Mouse (Mus musculus) large intestine, adult 2 months (tissue): ENCODE measurements around the gene Agmat. TPM values are rescaled to one million over a fixed set of nuclear protein-coding genes. Genes with fewer than 3 reads are reported as not detected.
"Not testable (repeated sequence)": the region's sequence is repeated elsewhere in the genome, so short reads cannot be mapped to it uniquely, and the experiment has no call there.

Source experiments
- DNase-seq: peaks from one replicate; pipeline ENCODE4 v3.0.0-alpha.2; 2012; ENCODE audit warnings: low read depth, low spot score
- WGBS: fragments of 180-500 bp; shearing (Covaris S2); methylation state at CpG from one replicate; pipeline ENCODE4 v1.1.7; 2018; 5-methylcytosine and 5-hydroxymethylcytosine counted together
- polyA plus RNA-seq: library from polyadenylated mRNA; depleted of rRNA; stranded (reverse); fragments of >200 nt; gene quantifications from 2 replicates; pipeline ENCODE4 v1.2.3, GENCODE M21; 2012

Agmat gene
- polyA plus RNA-seq, 1 experiment, result 9.9 TPM

DNA sequence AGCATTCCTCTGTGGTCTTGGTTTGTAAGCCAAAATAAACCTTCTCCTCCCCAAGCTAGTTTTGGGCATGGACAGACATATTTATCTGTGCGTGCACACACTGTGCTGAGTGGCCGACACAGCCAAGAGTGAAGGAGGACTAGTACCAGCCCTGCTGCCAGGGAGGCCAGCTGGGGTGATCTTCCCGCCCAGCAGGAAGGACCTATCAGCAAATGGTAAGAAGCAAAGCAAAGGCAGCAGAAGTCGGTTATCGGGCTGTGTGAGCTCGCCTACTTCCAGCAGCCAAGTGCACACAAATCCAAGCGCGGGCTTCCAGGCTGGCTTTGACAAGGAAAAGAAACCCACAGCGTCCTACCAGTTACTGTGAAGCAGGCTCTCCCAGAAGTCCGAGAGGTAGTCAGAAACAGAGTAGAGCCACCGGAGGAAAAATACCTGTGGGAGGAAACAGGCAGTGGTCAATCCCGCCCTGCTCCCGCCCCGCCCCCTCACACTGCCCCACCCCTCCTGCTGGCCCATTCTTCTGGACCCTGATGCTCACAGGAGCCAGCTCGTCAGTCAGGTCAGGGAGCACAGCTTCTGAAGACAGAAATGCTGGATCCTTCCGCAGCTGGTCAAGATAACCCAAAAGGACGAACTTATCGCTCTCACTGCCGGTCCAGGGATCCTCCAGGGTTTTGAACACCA is 21.0 kb downstream of the Agmat start:
- 69% methylated on average over 19 of the region's 19 CpGs for WGBS

DNA sequence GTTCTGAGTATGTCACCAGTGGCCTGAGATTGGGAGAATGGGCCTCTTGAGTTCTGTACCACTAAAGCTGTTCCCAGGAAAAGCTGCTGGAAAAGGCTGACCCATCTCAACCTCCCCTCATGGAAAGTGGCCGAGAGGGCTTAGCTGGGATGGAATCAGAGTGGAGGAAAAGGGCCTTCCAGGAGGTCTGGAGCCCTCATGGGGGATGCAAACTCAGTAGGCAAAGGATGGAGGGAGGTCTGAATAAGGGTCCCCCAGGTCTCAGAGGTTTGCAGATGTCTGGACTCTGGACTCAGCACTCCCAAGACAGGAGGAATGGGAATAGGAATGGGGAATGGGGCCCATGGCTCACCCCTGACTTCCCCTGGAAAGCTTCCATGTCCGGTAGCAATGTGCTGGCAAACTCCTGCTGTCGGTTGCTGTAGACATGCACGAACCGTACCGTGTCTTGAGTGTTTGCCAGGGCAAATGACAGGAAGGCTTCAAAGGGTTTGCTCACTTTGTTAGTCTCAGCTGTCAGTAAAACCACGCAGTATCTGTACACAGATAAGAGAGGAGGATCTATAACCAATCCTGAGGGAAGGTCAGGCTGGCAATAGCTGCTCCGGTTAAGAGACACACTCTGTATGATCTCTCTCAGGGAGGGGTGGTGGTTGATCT is 23.2 kb downstream of the Agmat start:
- DNase-seq, result no peak
- WGBS, result 83% methylated on average over 8 of the region's 8 CpGs

More for the DNA sequence above, 21.0 kb downstream of the Agmat start:
- no peak for DNase-seq

DNA sequence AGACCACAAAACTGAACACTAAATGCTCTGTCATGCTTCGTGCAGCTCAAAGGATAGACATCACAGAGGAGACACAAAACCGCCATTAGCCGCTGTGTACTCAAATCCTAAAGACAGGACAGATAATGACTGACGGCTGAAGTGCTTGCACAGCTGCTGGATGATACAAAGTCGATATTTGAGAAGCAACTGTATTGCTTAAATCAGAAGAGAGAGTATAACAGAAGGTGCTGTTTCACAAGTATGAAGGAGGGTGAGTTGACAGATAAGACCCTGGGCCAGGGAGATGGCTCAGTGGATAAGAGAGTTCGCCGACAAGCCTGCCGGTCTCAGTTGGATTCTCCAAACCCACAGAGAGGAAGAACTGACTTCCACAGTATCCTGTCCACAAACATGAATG is 25.4 kb downstream of the Agmat start:
- WGBS, result 93% methylated on average over 8 of the region's 8 CpGs
- no peak for DNase-seq

DNA sequence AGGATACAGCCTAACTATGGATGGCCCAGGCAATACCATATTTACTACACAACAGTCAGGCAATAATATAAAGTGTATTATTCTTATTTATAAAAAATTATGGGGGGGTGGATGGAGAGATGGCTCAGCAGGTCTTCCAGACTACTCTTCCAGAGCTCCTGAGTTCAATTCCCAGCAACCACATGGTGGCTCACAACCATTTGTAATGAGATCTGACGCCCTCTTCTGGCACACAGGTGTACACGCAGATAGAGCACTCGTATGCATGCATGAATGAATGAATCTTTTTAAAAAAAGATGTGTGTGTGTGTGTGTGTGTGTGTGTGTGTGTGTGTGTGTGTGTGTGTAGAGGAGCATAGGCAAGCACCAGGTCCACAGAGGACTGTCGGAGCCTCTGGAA is 26.5 kb downstream of the Agmat start:
- 85% methylated on average over 4 of the region's 4 CpGs for WGBS
- not testable (repeated sequence) for DNase-seq

DNA sequence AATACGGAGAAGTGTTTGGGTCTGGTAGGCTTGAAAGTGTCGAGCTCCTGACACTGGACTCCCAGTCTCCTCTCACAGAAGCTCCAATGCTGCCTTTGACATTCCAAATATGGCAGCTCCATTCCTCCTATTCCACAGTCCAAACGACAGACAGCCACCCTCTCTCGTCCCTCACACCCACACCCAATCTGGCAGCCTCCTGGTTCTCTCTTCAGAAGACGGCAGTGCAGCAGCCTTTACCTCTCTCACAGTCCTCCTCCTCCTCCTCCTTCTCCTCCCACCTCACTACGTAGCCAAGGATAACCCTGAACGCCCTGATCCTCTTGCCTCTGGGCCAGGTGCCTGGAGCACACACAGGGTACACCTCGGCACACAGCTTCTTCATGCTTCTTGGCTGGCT is 33.4 kb downstream of the Agmat start:
- WGBS, result 89% methylated on average over 8 of the region's 8 CpGs
- DNase-seq, result no peak

DNA sequence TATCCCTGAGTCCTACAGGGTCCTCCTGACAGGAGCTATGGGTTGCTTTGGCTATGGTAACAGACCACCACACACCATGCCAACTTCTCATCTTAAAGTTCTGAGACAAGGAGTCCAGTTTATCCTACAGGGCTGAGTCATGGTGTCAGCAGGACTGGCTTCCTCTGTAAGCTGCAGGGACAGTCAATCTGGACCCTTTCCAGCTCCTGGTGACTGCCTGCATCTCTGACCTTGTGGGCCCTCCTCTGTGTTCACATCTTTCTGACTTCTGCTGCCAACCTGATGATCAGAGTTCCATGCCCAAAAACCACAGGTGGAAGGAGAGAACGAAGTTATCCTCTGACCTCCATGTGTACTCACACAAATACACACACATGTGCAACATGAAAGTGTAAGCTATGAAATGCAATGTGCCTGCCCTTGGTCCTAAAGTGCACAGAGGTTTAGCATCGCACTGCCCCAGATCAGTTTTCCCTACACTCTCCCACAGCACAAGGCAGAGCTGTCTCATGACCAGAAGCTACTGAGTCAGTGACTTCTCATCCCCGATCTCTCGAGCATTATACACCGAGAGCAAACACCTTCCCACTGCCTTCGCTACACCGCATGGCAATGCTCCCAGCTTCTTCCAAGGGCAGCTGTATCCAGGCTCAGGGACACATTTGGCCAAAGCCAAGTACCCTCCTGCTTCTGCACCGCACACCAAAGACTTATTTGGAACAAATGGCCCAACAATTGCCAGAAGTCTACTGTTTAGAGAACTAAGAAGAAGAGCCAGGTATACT is 34.9 kb downstream of the Agmat start:
- DNase-seq, result no peak
- WGBS, result 92% methylated on average over 8 of the region's 8 CpGs

DNA sequence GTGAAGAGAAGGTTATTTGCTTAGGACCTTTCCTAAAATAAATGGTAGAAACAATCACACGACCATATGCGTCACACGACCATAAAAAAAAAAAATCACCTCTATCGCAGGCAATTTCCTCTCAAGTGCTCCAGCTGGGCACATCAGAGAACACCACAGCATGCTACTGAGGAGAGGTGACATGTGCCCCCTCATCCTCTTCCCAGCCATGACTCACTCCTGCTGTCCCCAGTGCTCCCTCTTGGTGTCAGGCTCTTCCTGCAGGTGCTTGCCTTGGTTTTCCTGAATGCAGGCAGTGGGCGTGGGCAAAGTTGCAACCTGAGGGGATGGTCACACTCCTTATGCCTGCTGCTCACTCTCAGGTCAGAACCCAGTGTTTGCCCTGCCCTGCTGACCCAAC is 38.4 kb downstream of the Agmat start:
- WGBS, result 48% methylated on average over 5 of the region's 5 CpGs
- no peak for DNase-seq

DNA sequence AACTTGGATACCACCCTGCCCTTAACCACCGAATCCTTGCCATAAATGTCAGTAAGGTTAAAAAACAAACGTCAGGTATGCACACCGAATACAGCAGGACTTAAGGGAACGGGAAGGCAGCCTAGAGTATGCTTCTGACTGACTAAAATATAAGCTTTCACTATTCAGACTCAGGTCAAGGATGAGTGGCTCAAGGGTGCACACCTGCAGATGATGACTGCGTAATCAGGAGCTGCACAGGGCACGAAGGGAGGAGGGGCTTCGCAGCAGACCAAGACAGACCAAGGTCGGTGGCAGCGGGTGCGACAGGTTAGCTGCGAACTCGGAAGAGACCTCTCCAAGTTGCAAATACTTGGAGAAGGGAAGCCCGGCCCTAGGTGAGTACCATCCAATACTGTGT is 39.7 kb downstream of the Agmat start:
- DNase-seq, result no peak
- WGBS, result 77% methylated on average over 13 of the region's 13 CpGs

DNA sequence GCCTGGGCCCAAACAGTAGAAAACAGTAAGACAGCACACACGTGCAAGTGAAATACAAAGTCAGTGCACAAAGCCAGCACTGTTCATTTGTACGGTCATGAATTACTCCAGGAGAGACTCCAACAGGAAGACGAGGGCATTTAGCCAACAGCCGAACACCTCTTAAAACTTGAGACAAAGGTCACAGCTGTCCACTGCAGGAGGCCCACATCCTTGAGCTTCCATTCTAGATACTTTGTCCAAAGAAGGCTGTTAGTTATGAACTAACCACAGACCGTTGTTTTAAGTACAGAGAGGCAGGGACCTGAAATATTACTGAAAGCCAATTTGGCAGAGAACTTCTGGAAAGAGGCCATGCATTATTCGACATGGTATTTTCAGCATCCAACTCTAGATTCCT is 40.6 kb downstream of the Agmat start:
- no peak for DNase-seq
- 16% methylated on average over 6 of the region's 6 CpGs for WGBS

DNA sequence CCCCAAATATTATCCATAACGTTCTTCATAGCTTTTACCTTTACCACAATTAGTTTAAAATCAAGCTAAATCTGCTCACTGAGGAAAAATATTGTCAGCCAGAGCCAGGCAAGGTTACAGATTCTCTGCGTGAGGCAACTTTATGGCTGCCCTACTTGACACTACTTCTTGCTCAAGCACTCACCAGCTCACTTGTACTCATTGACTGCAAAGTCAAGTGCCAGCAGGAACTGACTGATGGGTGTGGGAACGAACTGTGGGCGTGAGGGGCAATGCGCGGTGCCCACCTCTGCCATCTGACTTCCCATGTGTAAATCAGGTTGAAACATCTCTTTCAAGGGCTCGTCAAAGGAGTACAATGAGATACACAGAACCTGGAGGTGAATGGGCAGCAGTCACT is 41.0 kb downstream of the Agmat start:
- 56% methylated on average over 7 of the region's 7 CpGs for WGBS
- no peak for DNase-seq

DNA sequence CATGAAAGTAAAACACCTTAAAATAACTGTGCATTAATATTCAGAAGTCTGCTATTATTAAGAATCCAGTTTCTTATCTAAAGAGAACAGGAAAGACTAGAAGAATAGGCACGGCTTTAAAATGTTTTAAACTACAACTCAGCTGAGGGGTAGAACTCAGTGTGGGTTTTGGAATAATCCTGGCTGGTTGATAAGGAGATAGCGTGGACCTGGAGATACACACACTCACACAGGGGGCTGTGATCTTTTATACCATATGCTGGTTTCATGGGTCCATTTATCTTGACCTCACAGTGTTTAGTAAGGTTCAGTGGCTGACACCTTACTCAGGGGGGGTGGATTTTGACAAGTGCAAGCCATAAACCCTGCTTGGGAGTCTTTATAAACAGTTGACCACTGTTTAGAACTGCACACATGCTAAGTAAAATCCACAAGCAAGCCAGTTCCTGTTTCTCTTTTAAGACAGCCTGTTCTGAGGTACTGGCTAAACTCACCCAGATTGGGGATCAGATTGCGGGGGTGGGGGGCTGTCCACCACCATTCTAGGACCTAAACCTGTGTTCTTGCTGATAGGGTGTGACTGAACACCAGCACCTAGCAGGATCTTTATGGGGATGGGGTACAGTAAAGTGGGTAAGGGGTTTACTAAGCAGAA is 43.2 kb downstream of the Agmat start:
- no peak for DNase-seq
- WGBS, result 34% methylated on average over 3 of the region's 3 CpGs

DNA sequence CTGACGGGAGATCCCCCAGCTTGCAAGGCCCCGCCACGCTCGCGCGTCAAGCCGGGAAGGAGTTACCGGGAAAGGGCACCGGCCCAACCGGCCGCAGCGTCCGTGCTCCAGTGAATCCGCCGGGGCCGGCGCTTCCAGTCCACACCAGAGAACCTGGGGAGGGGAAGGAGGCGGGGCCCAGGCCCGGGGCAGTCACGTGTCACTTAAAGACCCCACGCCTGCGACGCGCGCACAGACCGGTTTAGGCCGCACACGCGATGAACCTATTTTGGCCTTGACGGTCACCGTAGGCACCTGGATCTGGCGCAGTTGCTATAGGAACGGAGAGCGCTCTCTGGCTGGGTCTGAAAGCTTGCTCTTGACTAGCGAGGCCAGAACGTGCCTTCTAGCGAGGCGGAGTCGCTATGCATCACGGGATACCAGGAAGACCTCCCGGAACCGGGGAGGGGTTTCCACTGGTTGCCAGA is 44.1 kb downstream of the Agmat start, which contains the start of gene Dnajc16:
TSS of gene Dnajc16 (minus strand) at position 408 of the 467 bp plus-strand sequence.
- WGBS, result under 1% methylated on average over 42 of the region's 42 CpGs
- DNase-seq, result peak; percentile 99

DNA sequence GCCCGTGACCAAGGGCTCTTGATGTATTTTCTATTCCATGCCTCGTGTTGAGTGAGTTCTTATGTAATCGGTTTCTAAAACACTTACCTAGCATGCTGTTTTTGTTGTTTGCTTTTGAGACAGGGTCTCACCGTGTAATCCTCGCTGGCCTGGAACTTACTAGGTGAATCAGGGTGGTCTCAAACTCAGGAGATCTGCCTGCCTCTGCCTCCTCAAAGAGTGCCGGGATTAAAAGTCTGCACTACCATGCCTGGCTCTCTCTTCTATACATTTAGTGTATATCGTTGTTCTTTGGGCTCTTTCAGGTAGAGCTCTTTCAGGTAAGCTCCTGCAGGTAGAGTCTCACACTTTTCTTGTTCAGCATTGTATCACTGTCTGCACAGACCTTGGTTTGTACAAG is 45.0 kb downstream of the Agmat start:
- WGBS, result 90% methylated on average over 7 of the region's 7 CpGs
- DNase-seq, result no peak

DNA sequence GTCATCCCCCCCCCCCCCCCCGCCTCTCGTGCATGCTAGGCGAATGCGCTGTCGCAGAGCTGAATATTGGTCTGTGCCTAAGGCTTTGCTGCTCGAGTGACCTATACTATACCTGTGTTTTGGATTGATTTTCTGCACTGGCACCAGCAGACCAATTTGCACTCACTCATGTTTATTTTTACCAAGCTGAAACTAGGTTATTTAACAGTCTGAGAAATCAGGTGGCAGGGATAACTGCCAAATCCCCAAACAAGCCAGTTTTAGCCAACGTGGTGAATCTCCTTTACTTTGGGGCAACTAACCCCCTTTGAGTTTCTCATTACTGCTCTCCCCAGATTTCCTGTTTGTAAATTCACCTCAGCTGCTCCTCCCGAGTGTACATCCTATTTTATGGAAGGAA is 45.5 kb downstream of the Agmat start:
- 70% methylated on average over 8 of the region's 8 CpGs for WGBS

DNA sequence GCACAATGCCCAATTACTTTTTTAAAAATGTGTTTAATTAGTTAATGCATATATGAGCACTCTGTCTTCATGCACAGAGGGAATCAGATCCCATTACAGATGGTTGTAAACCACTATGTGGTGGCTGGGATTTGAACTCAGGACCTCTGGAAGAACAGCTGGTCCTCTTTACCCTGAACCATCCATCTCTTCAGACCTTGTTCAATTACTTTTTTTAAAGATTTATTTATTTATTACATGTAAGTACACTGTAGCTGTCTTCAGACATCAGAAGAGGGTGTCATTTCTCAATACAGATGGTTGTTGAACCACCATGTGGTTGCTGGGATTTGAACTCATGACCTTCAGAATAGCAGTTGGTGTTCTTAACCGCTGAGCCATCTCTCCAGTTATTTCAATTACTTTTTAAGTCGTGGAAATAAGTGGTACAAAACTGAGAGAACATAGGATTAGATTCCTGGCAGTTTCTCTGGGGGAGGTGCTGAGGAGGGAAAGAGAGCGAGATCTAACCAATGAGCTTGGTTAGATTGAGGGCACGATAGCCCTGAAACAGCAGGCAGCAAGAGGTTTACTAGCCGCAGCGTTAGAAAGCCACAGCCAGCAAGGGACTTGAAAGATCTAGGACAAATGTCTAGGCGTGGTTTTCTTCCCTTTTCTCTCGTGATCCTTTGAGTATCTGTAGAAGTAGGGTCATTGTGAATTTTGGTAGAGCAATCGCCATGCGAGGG is 46.2 kb downstream of the Agmat start:
- WGBS, result 10% methylated on average over 10 of the region's 10 CpGs
- DNase-seq, result no peak

More for the DNA sequence above, 45.5 kb downstream of the Agmat start:
- DNase-seq, result no peak

DNA sequence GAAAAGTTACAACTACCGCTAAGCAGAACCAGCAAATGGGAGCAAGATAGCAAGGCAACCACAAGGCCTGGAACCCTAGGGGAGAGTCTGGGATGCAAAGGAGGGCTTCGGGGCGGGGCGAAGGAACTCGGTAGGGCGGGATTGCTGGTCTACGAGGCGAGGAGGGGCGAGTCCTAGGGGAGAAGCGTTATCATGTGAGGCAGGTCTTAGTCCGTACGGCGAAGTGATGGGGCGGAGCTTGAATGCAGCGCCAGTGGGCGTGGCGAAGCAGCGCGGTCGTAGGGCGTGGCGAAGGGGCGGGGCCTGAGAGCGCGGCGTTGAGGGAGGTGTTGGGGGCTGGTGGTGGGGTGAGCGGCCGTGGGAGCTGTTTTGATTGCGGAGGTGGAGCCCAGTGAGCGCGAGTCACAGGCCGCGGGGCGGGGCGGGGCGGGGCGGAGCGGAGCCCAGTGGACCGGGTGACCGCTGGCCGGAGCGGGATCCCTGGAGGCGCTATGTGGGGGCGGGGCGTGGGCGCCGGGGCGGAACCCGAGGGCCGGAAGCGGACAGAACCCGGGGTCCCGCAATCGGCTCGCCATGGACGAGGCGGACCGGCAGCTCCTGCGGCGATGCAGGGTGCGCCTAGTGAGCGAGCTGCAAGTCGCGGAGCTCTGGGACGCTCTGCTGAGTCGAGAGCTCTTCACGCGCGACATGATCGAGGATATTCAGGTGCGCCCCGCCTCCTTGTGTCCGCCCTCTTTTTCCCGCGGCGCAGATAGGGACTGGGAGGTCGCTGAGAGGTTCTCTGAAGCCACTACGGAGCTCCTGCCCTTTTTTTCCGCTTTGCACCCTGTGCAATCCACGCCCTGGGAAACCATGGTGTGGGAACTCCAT is 47.0 kb downstream of the Agmat start, which contains the start of gene Casp9:
TSS of gene Casp9 (plus strand) at position 331 of the 870 bp plus-strand sequence.
- DNase-seq, result peak; percentile 88
- WGBS, result under 1% methylated on average over 80 of the region's 80 CpGs

DNA sequence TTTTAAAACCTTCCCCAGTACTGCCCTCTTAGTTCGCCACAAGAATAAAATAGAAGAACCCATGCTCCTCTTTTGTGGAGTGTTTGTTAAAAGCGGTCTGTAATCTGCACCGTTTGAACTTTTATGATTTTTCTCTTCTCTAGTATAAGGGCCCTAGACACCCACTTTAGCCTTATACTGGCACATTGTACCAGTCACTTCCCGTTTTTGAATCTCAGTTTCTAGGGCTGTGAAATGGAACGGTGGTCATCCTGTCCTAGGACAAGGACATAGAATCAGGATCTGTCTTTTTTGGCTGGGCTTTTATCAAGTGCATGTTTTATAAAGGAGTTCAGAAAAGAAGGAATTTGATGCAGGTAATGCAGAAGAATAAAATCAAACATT is 47.7 kb downstream of the Agmat start:
- WGBS, result 2% methylated on average over 5 of the region's 5 CpGs
- DNase-seq, result no peak

DNA sequence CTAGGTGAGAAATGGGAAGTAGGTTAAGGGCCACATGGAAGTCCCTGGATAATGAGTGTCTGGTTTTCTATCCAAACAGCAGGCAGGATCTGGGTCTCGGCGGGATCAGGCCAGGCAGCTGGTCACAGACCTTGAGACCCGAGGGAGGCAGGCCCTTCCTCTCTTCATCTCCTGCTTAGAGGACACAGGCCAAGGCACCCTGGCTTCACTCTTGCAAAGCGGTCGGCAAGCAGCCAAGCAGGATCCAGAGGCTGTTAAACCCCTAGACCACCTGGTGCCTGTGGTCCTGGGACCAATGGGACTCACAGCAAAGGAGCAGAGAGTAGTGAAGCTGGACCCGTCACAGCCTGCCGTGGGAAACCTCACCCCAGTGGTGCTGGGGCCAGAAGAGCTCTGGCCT is 49.9 kb downstream of the Agmat start:
- 64% methylated on average over 7 of the region's 7 CpGs for WGBS
- no peak for DNase-seq
